Mouse (Mus musculus) thymus, adult 2 months (tissue): ENCODE results near the gene Zbtb22.

Source experiments
- CTCF ChIP-seq: fragments of 200-500 bp; IDR thresholded peaks from 2 replicates; pipeline ENCODE4 v1.5.1; 2012; ENCODE audit warnings: mild to moderate bottlenecking, control low read depth, low read length, moderate library complexity, borderline replicate concordance; ENCODE audit not compliant: control insufficient read depth, poor library complexity, insufficient read depth; ENCODE audit errors: extremely low read depth
- POLR2A ChIP-seq: fragments of 200-500 bp; IDR thresholded peaks from 2 replicates; pipeline ENCODE4 v1.6.1; 2012; ENCODE audit warnings: mild to moderate bottlenecking, low read length, control low read depth, moderate library complexity; ENCODE audit not compliant: control insufficient read depth, poor library complexity, insufficient read depth; ENCODE audit errors: extremely low read depth

DNA sequence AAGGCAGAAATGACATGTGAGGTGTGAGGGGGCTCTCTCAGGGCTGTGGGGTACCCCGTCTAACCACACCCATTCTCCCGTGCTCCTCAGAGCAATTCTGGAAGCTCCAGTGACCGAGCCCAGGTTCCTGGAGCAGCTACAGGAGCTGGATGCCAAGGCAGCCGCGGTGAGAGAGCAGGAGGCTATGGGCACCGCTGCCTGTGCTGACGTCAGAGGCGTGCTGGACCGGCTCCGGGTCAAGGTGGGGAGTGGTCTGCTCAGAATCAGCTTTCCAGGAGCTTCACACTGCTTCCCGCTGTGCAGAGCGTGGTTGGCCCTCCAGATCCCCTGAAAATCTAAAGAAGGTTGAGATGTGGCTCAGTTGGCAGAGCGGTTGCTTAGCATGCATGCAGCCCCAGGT, 43.4 kb downstream of the Zbtb22 start:
- TF ChIP-seq POLR2A (no peak), CTCF (no peak)
